Mouse (Mus musculus) right cerebral cortex, postnatal 36 days (tissue): ENCODE results near the gene Grin2c.

Experiments used
- DNase-seq, 2 experiments: peaks; one replicate each; pipeline ENCODE4 v3.0.0; 2022; ENCODE audit warnings: low spot score in 2 of 2, mixed read lengths in 1 of 2

Grin2c gene

GRCm38 (mm10) chr11:115232889-115233288 lies 34.2 kb downstream of the Grin2c start:
- DNase-seq: no peak

GRCm38 (mm10) chr11:115231924-115232323 lies 35.1 kb downstream of the Grin2c start:
- DNase-seq: peak in 1 of 2 experiments; percentile 13

- no peak for DNase-seq
Measured at GRCm38 (mm10) chr11:115231168-115231915, 35.7 kb downstream of the Grin2c start.

- no peak for DNase-seq
Measured at GRCm38 (mm10) chr11:115229021-115229930, 37.8 kb downstream of the Grin2c start.

- DNase-seq: no peak
Measured at GRCm38 (mm10) chr11:115228430-115228829, 38.6 kb downstream of the Grin2c start.

- no peak for DNase-seq
Measured at GRCm38 (mm10) chr11:115227640-115228039, 39.4 kb downstream of the Grin2c start.

GRCm38 (mm10) chr11:115226811-115227491 lies 40.1 kb downstream of the Grin2c start:
- DNase-seq: no peak

- DNase-seq: no peak
Measured at GRCm38 (mm10) chr11:115225301-115225700, 41.7 kb downstream of the Grin2c start.

- DNase-seq: no peak
Measured at GRCm38 (mm10) chr11:115224889-115225288, 42.2 kb downstream of the Grin2c start.

- no peak for DNase-seq
Measured at GRCm38 (mm10) chr11:115223877-115224276, 43.2 kb downstream of the Grin2c start.

- DNase-seq: no peak
Measured at GRCm38 (mm10) chr11:115223451-115223850, 43.6 kb downstream of the Grin2c start.

- no peak for DNase-seq
Measured at GRCm38 (mm10) chr11:115222570-115222969, 44.5 kb downstream of the Grin2c start.

GRCm38 (mm10) chr11:115222077-115222476 lies 45.0 kb downstream of the Grin2c start:
- no peak for DNase-seq

- no peak for DNase-seq
Measured at GRCm38 (mm10) chr11:115219685-115220084, 47.4 kb downstream of the Grin2c start.

GRCm38 (mm10) chr11:115219263-115219662 lies 47.8 kb downstream of the Grin2c start:
- DNase-seq: no peak

GRCm38 (mm10) chr11:115217439-115218410 lies 49.3 kb downstream of the Grin2c start:
- no peak for DNase-seq

- DNase-seq: no peak
Measured at GRCm38 (mm10) chr11:115215123-115215522, 51.9 kb downstream of the Grin2c start.

- no peak for DNase-seq
Measured at GRCm38 (mm10) chr11:115212116-115212515, 54.9 kb downstream of the Grin2c start.

- no peak for DNase-seq
Measured at GRCm38 (mm10) chr11:115209958-115210357, 57.1 kb downstream of the Grin2c start.

GRCm38 (mm10) chr11:115208776-115209732 lies 58.0 kb downstream of the Grin2c start:
- DNase-seq: no peak
